Mouse (Mus musculus) G1E-ER4 (cell line): Measurements from ENCODE around the gene Rasgef1b. TPM values are rescaled to one million over a fixed set of nuclear protein-coding genes. Genes with fewer than 3 reads are reported as not detected.

ENCODE experiments used
- GATA1 ChIP-seq: IDR thresholded peaks from one replicate; pipeline ENCODE4 v1.8.0; 2012; ENCODE audit warnings: low read length, inconsistent platforms
- polyA plus RNA-seq: library from polyadenylated mRNA; stranded (reverse); fragments of >175 nt; gene quantifications from 2 replicates; pipeline ENCODE4 v1.2.3, GENCODE M21; 2012

Gene Rasgef1b
- polyA plus RNA-seq, 1 experiment, result not detected

DNA sequence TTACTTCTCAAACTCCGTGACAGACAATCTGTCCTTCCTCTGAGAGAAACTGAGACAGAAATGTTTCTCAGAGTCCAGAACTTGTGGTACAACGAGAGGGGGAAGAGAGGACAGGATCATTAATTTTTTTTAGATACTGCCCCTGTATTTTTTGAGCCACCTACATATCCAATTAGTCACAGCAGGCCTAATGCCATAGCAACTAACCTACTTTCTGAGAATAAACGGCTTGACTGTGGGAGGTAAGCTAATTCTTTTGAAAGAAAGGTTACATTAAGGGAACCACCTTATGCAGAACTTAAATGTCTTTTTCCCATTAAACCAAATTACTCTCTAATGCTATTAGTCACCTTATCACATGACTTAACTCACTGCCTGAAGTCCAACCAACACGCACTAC lies 501.5 kb downstream of the Rasgef1b start:
- TF ChIP-seq GATA1, result no peak

DNA sequence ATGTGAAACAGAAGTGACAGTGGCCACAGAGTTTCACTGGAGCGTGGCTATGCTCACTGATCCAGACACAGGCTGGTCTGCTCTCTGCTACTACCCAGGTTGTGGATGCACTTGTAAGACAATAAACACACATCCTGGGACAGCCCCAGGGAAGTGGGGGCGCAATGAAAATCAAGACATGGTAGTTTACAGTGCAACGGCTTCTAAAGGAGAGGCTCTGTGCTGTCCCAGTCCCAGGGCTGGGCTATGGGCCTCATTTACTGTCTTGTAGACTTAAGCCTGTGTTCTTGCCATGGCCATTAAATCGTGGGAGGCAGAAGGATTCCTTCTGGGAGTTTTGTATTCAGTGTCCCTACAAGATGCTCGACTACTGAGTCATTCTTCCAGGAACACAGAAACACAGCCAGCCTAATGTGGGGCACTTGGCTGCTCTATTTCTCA lies 504.3 kb downstream of the Rasgef1b start:
- TF ChIP-seq GATA1, result no peak

DNA sequence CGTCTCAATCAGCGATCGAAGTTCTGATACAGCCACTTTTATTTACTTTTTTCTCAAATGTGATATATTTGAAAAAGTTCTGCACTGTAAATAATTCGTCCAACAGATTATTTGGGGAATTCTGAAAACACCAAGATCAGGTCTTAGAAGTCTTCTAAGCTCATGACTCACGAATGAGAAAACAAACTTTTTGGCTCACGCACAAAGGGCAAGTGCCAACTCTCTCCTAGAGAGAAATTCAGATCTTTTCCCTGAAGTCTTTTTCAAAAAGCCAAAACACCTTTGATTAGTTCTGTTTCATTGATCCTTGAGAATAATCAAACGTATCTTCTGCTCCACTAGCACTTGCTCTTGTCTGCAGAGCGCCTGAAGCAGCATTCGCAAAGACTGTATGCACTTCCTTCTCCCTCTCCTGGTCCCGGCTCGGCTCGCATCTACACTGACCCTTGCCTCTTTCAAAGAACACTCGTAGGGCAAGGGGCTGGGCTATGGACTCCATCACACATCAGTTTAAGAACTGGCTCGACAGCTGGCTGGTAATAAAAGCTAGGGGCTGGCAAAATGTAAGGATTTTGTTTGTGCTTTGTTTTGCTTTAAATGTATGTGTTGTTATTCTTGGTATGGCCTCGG lies 504.9 kb downstream of the Rasgef1b start:
- TF ChIP-seq GATA1, result no peak

DNA sequence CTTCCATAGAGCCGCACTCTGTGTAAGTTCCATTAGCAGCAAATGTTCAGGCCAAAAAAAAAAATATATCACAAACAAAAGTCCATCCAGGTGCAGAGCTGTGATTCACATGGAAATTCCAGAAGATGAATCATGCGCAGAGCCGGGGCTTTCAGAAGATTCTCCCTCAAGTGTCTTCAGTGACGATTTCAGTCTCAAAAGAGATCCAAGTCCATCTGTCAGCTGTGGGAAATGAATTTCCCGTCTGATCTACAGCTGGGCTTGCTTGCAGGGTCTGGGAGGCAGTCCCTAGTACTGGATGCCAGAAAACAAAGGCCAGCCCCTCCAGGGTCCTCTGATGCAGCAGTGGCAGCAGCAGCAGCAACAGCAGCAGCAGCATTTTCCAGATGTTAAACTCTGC lies 510.5 kb downstream of the Rasgef1b start:
- TF ChIP-seq GATA1, result no peak

DNA sequence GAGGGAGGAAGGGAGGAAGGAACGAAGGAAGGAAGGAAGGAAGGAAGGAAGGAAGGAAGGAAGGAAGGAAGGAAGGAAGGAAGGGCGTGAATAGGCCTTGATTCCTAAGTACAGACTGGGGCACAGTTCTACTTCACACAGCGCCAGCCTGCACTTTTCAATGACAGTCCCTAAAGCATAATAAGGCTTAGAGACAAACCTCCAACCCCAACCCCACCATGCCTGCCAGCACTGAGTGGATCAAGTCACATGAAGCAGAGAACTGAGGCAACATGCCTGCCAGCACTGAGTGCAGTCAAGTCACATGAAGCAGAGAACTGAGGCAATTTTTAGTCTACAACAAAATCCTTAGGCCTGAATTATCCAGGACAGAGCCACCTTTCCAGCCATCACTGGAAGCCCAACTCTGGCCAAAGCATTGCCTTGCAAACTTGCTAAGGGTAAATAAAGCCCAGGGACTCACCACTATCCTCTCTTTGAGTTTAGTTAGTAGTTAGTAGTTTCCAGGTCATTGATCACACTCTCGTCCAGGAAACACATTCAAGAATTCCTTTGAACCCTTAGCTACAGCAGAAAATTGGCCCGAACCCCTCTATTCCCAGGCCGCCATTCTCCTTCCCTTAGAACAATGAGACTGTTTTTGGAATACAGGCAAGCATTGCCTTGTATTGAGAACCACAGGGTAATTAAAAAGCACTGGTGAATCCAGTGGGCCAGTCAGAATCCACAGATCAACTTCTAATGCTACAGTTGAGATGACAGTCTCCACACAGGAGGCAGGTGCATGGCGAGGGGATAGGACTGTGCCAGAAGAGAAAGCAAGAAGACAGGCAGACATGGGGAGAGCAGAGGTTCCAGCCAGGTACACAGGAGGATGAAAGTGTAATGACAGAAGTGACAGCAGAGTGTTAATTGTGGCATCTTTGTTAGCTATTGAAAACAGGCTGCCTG lies 513.4 kb downstream of the Rasgef1b start:
- TF ChIP-seq GATA1, result no peak

DNA sequence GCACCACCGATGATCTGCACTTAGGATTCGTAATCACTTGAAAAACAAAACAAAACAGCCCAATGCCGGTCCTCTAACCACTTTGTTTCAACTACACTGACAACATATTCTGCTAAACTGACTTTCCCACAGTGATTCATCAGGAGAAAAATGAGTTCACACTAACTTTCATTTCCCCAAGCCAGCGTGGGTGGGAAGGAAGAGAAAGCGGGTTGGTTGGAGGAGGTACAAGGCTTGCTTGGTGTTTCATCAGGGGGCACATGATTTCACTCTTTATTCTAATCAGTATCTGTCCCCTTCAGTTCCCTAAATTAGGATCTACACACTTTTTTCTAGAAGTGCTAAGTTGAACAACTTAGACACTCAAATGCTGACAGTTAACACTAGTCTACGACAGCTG lies 514.5 kb downstream of the Rasgef1b start:
- TF ChIP-seq GATA1, result no peak

DNA sequence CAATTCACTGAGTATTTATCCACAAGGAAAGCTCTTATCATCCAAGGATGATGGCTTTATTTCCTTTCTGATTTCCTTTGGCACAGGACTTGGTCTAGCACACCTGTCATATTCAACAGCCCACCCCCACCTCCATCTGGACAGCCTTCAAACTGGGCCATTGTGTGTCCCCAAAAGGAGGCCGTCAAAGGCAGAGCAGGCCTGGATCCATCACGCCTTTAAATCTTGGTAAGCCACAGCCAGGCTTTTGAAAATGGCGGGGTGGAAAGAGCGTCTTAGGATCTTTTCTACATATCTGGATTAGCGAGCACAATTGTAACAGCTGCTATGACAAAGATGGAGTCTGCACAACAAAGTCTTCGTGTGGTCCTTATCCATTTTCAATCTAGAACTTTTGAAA lies 515.7 kb downstream of the Rasgef1b start:
- TF ChIP-seq GATA1, result no peak

DNA sequence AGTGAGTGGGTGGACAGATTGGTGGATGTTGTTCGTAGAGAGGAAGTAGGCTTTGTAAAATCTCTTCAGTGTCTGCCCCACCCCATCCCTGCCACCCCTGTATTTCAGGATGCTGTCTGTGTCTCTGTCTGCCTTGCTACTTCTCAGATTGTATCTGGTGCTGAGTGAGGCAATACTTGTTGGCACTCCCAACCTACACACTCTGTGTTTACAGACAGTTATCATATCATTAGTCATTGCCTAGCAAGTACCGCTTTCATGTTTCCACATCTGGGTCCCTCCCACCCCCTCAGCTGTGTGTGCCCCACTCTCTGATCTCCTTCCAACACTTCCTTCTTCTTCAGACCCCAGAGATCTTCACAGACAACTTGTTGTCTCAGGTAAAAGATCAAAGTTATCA lies 525.4 kb downstream of the Rasgef1b start:
- no peak for TF ChIP-seq GATA1

DNA sequence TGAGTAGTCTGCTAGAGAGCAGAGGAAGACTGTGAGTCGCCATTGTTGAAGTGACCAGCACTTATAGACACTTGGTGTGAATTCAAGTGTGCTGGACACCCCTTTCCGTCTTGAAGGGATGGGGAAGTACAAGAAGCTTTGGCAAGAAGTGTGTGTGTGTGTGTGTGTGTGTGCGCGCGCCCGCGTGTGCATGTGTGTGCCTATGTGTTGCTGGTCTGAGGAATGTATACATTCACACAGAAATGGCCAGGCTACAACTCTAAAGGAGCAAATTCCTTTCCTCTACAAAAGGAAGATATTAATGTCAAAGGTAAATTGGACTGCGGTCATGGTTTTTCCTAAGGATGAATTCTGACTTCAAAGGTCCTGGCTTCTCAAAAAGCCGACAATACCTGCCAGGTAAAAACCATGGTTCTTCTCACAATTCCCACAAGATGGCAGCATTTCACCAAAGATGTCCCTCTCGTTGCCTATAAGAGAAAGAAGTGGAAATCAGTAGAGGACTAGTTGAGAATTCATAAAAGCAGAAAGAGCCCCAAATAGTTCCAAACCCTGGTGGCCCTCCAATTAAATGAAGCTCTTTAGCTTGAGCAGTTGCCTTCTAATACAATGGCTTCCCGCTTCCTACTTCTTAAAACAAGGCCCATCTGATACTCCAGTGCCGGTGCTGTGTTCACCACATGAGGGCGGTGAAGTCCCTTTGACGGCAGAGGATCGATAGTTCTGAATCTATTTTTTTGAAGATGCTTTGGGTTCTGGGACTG lies 526.6 kb downstream of the Rasgef1b start:
- no peak for TF ChIP-seq GATA1

DNA sequence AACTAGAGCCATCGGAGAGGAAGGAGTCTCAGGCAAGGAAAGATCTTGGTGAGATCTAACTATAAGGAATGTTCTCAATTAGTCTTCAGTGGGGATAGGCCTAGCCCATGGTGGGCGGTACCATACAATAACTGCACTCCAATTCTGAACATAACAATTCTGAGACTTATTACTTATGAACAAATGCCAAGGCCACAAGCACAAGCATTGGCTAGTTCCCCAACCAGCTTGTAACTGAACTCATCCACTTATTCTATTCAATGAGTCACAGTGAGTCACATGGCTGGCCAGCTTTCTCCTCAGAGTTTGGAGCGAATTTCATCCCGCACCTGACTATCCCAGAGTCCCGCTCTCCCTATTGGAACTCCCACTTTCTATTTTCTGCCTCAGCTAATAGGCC lies 533.4 kb downstream of the Rasgef1b start:
- no peak for TF ChIP-seq GATA1

DNA sequence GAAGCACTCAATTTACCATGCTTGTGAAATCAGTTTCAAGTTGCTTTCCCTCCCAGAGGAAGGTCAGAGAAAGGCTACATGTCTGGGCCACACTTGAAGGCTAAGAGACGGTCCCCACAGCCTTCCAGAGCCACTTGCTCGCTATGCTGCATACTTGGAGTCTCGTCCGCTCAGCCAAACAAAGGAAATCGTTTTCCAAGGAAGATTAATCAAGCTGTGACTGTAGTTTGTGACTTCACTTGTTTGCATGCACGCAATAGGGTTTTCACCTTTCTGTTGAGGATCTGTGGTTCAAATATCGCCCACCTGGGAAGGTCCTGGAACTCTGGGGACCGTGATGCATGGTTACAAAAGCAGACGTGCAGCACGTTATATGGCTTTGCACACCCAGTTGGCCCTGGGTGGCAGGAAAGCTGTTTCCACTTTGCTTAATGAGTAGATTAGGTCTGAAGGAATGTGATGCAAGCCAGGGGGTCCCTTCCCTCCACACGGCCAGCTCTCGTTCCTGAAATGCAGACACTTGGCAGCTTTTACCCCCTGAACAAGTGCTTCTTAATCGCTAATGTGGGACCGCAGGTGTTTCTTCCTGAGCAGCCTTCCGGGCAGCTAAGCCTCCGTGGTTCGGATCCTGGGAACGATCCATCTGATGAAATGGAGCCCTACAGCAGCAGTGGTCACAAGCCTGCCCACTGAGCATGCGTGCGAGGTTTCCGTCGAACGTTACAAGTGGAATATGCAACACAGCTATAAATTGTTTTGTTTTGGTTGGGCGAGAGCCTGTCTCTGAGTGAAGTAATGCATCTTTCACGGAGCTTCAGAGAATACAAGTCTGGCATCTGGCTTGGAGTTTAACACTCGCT lies 537.7 kb downstream of the Rasgef1b start:
- no peak for TF ChIP-seq GATA1

DNA sequence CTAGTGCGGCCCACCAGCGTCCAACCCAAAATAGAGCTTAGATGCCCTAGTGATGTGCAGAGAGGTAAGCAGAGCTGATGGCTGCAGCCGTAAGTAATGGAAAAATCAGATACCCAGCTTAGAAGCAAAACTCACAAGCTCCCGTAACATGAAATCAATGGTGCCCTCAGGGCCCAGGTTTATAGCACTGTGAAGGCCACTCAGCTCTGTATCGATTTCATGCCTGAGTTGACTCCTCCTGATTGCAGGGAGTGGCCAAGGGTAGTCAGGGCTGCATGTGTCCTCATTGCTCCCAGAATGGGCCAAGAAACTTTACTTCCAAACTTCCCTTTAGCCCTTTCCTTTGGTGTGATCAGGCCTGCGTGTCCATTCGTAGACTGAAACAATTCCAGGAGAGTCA lies 545.2 kb downstream of the Rasgef1b start:
- TF ChIP-seq GATA1, result no peak

DNA sequence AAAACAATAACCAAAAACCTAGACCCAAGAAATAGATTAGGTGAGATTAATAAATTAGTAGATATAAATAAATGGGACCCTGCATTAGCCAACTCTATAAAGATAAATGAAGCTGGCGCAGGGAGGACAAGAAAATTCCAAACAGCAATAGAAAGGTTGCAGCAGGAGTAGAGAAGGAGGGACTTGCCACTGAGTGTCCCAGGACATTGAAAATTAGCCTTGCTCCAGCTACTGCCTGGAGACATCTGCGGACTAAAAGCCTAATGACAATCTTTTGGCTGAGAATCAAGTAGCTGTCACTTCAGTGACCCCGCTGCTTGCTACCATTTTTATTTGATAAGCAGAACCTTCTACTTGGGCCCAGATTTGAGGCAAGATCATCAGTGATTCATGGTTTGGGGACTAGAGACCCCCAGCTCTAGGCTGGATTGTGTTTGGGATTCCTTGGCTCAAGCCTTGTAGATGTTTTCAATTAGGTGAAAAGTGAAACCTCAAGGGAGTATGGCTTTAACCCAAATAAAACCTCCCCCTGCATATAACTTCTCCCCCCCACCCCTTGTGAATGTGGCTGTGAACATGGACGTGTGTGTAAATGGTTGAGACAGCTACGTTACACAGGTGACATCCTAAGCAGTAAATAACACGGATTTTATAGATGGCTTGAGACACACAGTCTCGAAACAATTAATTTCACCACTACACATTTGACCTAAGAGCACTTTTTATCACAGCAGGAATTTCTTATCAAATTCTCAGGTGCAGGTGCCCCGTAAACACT lies 554.1 kb downstream of the Rasgef1b start:
- TF ChIP-seq GATA1, result no peak

DNA sequence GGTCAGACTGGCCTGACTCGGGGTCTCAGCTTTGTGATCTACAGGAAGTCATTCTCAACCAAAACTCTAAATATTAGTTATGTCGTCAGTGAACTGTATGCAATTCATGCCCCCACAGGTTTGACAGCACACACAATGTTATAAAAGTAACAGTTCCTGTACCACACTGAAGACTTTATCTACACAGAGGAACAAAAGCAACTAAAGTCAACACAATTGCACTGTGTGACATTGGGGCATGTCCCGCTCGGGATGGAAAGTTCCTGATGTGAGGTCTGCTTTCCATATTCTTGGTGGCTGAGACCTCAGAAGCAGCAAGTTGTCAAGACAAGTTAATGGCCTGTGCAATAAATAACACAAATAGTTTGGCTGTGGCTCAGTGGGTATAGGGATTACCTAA lies 559.0 kb downstream of the Rasgef1b start:
- TF ChIP-seq GATA1, result no peak
